In genomic region chr4:142866341-142866740, GRCm38 (mm10) we compare ENCODE assay signal across 28 mouse cellular contexts.
"Had no signal": no experiment of that assay in that cellular context is flagged by ENCODE, and none has a peak within 500 bp of the region (broad histone marks: within the 10 kb centered on the region; RNA-seq: fewer than 3 reads in every experiment).

No protein-coding gene starts in this region.

- H3K36me3 ChIP-seq: embryonic facial prominence, embryonic 10.5 days; embryonic facial prominence, embryonic 12.5 days; embryonic facial prominence, embryonic 13.5 days; embryonic facial prominence, embryonic 15.5 days; forebrain, embryonic 10.5 days; forebrain, embryonic 12.5 days; forebrain, embryonic 15.5 days had no signal

- H3K9ac ChIP-seq: embryonic facial prominence, embryonic 12.5 days; embryonic facial prominence, embryonic 13.5 days; embryonic facial prominence, embryonic 15.5 days; forebrain, embryonic 12.5 days; forebrain, embryonic 13.5 days; forebrain, embryonic 15.5 days; forebrain, postnatal 0 days had no signal

- H3K4me3 ChIP-seq: embryonic facial prominence, embryonic 10.5 days; embryonic facial prominence, embryonic 12.5 days; embryonic facial prominence, embryonic 13.5 days; embryonic facial prominence, embryonic 15.5 days; erythroblast, embryonic 14.5 days; forebrain, embryonic 10.5 days; forebrain, embryonic 12.5 days; forebrain, embryonic 13.5 days; forebrain, embryonic 15.5 days; gastrocnemius, adult 2 months; heart, adult 2 months had no signal

- H3K9me3 ChIP-seq: embryonic facial prominence, embryonic 10.5 days; embryonic facial prominence, embryonic 12.5 days; embryonic facial prominence, embryonic 13.5 days; embryonic facial prominence, embryonic 15.5 days; forebrain, embryonic 10.5 days; forebrain, embryonic 12.5 days; forebrain, embryonic 13.5 days; forebrain, embryonic 15.5 days had no signal

- H3K4me2 ChIP-seq: embryonic facial prominence, embryonic 12.5 days; embryonic facial prominence, embryonic 13.5 days; embryonic facial prominence, embryonic 15.5 days; forebrain, embryonic 12.5 days; forebrain, embryonic 13.5 days; forebrain, embryonic 15.5 days had no signal

- H3K27me3 ChIP-seq: embryonic facial prominence, embryonic 12.5 days; embryonic facial prominence, embryonic 13.5 days; embryonic facial prominence, embryonic 15.5 days; forebrain, embryonic 12.5 days; forebrain, embryonic 13.5 days; forebrain, embryonic 15.5 days had no signal

- H3K4me1 ChIP-seq: embryonic facial prominence, embryonic 10.5 days; embryonic facial prominence, embryonic 12.5 days; embryonic facial prominence, embryonic 13.5 days; forebrain, embryonic 10.5 days; forebrain, embryonic 12.5 days; forebrain, embryonic 13.5 days had no signal

- H3K27ac ChIP-seq: embryonic facial prominence, embryonic 10.5 days; embryonic facial prominence, embryonic 12.5 days; embryonic facial prominence, embryonic 13.5 days; embryonic facial prominence, embryonic 15.5 days; forebrain, embryonic 10.5 days; forebrain, embryonic 12.5 days; forebrain, embryonic 13.5 days; forebrain, embryonic 15.5 days; gastrocnemius, adult 2 months; heart, adult 2 months had no signal

- ATAC-seq: forebrain, embryonic 13.5 days; forebrain, embryonic 14.5 days; forebrain, embryonic 15.5 days; forebrain, embryonic 16.5 days; forebrain, postnatal 0 days had no signal

- DNase-seq: cerebellum, adult 2 months; cerebellum, adult 8-10 months; cerebellum, adult 9-10 months; cerebellum, adult 9-11 months; cerebellum, postnatal 10 days; cerebellum, postnatal 14 days; cerebellum, postnatal 25 days; cerebellum, postnatal 36 days; embryo, embryonic 11 days; forebrain, postnatal 0 days; gastrocnemius, adult 2 months; gastrocnemius, postnatal 10 days; gastrocnemius, postnatal 14 days; gastrocnemius, postnatal 25 days; gastrocnemius, postnatal 36 days; heart, adult 18-20 months; heart, adult 2 months had no signal
